Mouse (Mus musculus): ENCODE data around the gene Zbtb5. TPM values are rescaled to one million over a fixed set of nuclear protein-coding genes. Genes with fewer than 3 reads are reported as not detected.
A peak's percentile ranks its signal among the peaks of the same experiment; 100 is the strongest.
"Not testable (repeated sequence)": the region's sequence is repeated elsewhere in the genome, so short reads cannot be mapped to it uniquely, and the experiment has no call there.

The Zbtb5 gene
- total RNA-seq (2021), result 10 to 100 TPM; 20.2 to 21.3 TPM
- long read RNA-seq, experiment 1, full-length matches to known transcripts, result 4 of 12 reads
- long read RNA-seq, experiment 1, partial matches to known transcripts, result 0 of 12 reads
- long read RNA-seq, experiment 1, other reads (novel, unspliced or antisense), result 8 of 12 reads
- long read RNA-seq, experiment 2, full-length matches to known transcripts, result 20 of 36 reads
- long read RNA-seq, experiment 2, partial matches to known transcripts, result 0 of 36 reads
- long read RNA-seq, experiment 2, other reads (novel, unspliced or antisense), result 16 of 36 reads

DNA sequence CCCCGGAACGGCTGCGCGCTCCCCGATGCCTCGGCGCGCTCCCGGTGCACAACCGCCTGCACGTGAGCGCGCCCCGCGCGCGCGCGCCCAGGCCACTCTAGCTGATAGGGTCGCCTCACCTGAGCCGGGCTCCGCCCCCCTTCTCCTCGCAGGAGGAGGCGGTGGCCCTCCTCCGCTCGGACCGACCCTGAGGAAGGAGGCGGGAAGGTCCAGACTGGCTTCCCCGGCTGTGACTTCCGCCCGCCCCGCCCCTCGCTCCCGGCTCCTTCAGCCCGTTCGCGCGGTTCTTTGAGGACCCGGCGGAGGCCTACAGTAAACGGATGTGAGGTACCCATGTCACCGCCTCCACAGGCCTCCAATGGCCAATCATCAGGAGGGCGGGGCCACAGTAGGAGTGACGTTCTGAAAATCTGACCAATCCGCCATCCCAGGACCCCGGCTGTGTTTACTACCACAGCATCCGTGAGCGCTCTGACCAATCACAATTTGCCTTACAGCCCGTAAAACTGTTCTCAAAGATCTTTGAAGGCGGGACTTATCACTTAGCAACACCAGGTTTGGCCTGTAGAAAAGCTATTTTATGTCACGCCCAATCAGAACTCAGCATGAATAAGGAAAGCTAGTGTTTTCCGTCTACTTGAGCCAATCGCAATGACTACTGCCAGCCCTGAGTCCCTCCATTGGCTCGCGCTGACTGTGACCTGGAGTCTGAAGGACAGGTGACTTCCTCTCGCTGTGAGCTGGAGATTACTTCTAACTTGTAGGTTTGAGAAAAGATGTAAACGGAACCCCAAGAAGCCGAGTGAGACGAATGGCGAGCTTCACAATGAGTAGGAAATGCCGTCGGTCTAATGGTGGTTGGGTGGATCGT is at the start of gene Zbtb5:
Gene Zbtb5 (minus strand): TSS at position 308 of the 871 bp plus-strand sequence.
- DNase-seq (ENCODE audit: low spot score in 2 of 2), result peak; percentile 87 to 98

DNA sequence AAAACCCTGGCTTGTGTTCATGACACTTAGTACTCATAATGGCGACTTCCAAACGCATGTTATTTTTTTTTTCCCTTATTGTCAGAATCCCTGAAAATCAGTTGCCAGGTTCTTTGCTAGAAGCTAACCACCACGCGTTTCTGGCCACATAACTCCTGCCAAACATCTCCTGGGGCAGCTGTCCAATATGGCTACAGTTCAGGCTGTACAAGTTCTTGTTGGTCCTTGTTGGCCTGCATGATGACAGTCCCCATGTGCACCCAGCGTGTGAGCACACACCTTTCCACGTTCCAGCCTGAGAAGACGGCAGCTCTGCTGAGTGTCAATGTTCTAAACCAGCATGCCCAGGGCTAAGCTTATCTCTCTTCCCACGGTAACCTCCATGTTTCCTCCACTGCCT is 43.2 kb upstream of the Zbtb5 start:
- no peak for DNase-seq (ENCODE audit: low spot score in 2 of 2)

DNA sequence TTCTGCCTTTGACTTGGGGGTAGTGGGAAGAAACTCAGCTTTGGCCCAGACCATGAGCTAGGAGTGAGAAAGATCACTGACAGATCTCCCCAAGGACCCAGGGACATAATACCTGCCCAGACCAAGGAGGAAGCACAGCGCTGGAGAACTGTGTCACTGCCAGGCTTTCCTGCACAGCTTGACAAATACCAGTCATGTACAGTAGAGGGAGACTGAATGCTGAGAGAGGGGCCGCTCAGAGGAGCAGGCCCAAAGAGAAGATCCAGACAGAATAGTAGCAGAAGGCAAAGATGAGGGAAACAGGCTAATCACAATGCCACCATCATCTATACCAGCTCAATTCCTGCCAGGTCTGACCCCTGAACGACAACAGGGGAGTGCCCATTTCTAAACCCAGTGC is 42.6 kb upstream of the Zbtb5 start:
- no peak for DNase-seq (ENCODE audit: low spot score in 2 of 2)

DNA sequence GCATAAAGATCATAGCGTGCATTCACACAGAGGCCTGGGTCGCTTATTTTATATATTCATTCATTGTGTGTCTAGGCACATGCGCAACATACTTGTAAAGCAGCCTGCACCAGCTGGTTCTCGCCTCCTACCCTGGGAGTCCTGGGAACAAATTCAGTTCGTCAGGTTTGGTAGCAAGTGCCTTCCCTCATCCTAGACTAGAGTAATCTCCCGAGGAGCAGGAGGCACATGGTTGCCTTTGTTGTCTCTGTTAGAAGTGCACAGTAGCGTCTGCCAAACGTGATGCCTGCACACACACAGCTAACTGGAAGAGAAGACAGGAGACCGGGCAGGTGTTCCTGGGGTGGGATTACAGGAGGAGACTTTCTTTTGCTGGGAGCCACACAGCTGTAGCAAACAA is 35.7 kb upstream of the Zbtb5 start:
- DNase-seq (ENCODE audit: low spot score in 2 of 2), result no peak

DNA sequence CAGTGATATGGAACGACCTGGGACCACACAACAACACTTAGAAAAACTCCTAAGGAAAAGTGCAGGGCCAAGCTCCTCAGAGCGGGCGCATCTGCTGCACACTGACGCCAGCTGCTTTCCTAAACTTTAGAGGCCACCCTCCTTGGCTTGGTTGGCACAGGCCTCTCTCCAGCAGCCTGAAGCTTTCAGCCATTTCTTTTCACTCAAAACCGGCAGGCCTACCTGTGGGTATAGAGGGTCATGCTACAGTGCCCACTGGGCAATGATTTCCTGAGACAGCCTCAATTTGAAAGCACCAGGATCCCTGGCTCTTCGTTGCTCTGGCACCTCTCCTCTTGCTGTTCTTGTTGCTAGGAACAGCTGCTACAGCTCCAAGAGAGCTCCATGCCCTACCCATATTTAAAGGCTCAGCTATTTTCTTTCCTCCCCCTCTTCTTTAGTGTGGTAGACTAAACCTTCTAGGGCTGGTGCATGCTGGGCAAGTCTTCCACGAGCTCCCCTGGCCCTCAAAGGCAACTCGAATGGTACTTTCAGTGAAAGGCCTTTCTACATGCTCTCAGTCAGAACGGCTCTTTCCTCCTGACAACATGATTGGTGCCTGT is 35.2 kb upstream of the Zbtb5 start:
- no peak for DNase-seq (ENCODE audit: low spot score in 2 of 2)

DNA sequence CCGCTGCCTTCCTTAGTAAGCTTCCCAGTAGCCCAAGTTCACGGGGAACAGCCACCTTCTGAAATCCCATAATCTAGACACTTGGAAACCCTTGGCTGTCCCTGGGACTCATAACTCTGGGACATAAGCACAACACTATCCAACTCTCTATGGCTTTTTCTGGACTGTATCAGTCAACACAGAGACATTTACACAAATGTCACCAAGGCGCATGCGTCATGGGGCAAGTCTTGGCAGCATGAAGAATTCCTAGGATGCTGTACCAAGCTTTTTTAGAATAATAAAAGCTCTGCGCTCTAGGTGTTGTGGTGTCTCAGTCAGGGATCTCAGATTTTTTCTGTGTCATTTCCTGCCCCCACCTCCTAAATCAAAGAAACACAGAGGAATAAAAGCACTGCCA is 34.5 kb upstream of the Zbtb5 start:
- DNase-seq (ENCODE audit: low spot score in 2 of 2), result no peak

DNA sequence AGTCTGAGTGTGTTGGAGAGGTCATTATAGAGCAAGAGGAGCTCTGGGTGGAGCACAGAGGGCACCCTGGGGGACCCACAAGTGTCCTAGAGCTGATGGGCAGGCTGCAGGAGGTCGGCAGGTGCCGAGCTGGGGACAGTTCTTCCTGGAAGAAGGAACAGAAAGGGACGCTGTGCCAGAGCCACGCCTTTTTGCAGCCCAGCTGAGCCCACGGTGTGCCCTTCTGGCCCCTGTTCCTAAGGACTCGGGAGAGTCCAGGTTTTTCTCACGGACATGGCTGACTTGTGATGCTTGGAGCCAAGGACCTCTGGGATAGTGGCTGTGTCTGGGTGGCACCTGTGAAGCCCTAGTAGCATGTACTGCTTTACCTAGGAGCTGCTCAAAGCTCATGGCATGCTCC is 28.6 kb upstream of the Zbtb5 start:
- no peak for DNase-seq (ENCODE audit: low spot score in 2 of 2)

DNA sequence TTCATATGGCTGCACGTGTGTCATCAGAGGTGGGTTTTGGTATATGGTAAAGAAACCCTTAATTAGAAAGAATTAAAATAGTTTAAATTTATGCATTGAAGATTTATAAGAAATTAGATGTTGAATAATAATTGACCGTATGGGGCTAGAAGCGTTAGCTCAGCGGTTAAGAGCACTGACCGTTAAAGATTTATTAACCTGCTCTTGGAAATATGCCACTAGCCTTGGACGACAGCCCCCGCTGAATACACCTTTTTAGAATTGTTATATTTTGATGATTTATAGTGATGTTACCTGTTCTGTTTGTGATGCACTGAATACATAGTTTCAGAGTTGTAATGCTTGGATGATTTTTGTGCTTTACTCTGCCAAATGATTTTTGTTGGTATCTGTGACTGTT is 27.3 kb upstream of the Zbtb5 start:
- DNase-seq (ENCODE audit: low spot score in 2 of 2), result not testable (repeated sequence)

DNA sequence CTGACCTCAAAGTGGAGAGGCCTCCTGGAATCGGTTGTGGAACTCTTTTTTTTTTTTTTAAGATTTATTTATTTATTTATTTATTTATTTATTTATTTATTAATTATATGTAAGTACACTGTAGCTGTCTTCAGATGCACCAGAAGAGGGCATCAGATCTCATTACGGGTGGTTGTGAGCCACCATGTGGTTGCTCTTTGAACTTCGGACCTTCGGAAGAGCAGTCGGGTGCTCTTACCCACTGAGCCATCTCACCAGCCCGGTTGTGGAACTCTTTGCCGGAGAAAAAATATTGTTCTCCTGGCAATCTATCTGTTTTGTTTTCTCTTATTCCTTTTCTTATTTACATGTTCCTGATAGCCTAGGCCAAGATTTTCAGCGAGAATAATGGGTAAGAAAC is 26.7 kb upstream of the Zbtb5 start:
- DNase-seq (ENCODE audit: low spot score in 2 of 2), result not testable (repeated sequence)

DNA sequence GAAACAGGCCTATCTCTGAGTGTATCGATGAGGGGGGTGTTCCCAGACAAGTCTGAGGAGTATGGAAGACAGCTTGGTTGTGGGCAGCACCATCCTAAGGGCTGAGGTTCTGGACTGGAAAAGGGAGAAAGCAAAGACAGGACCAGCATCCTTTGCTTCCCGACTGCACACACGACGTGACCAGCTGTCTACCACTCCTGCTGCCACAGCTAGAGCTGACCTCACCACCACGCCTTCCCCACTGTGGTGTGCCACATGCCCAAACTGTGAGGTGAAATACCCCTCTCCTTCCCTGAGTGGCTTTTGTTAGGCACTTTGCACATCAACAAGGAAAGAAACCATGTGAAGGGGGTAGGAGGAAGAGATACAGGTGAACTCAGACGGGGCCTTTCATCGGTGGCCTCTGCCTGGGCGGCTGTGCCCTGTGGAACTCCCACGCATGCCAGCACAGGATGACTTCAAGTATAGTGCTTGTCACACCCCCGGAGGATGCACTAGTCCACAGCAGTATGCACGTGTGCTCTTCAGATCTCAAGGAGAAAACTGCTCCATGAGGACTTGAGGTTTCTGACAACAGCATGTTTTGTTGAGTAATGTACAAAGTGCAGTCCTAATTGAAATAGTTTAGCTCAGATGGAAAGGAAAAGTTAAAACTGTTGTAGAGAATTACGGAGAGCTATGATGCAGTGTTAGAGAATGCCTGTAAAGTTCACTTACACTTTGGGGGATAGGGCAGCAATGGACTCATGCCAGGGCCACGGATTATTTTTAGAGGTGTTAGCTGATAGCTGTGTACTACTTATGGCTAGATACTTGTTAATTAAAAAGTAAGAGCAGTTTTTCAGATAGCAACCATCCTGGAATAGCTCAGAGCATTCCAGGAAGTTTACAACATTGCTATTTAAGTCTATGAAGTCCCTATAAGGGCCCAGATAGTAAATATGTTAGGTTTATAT is 25.5 kb upstream of the Zbtb5 start:
- no peak for DNase-seq (ENCODE audit: low spot score in 2 of 2)

DNA sequence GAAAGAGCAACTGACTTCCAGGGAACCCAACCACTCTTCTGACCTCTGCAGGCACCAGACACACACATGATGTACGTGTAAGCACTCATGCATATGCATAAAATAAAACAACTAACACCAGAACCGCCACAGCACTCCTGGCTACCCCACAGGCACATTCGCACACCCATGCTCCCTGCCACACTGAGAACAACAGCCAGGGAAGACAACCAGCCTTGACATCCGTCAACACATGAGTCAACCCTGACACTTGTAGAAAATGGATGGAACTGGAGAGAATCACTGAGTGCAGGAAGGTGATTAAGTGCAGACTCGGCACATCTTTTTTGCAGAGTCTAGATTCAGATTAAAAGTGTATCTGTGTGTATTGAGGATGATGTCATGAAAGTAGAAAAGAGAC is 24.4 kb upstream of the Zbtb5 start:
- DNase-seq (ENCODE audit: low spot score in 2 of 2), result no peak

DNA sequence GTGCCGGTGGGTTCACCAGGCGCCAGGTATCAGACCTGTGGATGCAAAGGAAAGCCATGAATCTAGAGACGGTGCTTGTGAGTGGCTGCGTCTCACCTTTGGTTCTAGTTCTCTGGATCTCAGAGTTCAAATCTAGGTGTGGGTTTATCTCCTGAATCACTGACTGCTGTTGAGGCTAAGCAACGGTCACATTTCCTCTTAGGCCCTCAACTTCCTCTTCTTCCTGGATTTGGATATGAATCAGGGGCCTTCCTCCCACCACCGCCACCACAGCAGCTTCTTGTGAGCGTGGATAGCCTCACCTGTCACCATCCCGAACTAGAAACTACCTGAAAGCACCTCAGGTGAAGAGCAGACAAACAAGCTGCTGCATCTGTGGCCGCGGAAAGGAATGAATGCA is 23.8 kb upstream of the Zbtb5 start:
- no peak for DNase-seq (ENCODE audit: low spot score in 2 of 2)

DNA sequence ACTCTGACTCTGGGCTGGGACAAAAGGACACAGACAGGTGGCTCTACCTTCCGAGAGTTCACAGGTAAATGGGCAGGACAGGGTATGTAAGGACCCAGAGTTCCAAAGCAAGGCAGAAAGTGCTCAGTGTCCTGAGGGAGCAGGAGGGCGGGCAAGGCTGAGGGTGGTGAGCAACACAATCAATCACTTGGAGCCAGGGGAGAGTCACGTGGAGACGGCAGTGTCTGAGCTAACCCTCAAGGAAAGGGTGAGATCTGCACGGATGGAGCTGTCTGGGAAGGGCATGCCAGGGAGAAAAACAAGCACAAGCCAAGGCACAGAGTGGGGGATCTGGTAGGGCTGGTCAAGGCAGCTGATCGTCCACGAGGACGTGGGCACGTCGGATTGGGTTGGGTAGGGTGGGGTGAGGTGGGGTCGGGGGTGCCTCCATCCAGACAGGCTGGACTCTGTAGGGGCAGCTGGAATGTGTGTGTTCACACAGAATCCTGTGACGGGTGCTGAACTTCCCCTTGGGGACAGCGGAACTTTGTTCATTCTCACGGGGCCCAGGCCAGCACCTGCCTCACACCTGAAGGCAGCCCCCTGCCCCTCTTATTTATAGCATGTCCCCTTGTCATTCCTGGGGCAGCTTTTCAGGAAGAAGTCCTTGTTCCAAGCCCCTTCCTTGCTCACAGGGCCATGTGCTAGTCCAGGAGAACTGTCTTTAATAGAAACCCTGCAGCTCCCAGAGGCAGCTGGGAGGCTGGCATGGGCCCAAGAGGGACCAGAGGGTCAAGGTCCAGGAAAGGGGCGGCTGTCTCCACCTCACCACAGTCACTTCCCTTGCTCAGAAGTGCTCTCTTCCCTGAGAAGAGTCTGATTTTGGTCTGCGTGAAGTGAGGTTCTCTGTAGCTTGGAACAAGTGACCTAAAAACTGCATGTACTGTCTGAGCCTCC is 22.7 kb upstream of the Zbtb5 start:
- no peak for DNase-seq (ENCODE audit: low spot score in 2 of 2)

DNA sequence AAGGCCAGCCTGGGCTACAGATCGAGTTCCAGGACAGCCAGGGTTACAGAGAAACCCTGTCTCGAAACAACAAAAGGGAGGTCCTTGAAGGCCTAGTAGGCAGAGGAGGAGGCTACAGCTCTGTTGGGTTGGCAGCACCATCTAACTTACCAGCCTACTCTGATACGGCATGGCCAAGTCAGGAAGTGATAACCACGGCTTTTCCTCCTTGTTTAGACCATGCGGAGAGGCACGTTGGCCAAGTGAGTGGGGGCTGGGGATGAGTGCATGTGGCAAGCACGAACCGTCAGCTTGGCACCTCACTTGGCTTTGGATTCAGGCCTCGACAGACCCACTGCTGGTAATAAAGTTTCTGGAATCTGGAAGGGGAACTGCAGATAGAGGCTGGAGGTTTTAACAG is 20.4 kb upstream of the Zbtb5 start:
- DNase-seq (ENCODE audit: low spot score in 2 of 2), result no peak

DNA sequence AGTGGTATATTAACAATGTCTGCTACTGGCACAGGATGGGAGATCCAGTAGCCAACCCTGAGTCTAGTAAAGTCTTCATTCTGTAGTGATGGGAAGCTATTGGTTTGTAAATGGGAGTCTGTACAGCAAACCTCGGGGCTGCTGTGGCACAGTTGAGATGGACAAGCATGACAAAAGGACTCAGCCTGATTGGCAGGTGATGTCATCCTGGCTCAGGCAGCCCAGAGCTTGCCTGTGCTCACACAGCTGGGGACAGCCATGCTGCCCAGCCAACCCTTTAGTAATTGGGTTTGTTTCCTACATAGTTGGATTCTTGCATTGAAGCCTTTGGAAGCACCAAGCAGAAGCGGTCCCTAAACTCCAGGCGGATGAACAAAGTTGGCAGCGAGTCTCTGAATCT is 14.2 kb upstream of the Zbtb5 start:
- no peak for DNase-seq (ENCODE audit: low spot score in 2 of 2)

DNA sequence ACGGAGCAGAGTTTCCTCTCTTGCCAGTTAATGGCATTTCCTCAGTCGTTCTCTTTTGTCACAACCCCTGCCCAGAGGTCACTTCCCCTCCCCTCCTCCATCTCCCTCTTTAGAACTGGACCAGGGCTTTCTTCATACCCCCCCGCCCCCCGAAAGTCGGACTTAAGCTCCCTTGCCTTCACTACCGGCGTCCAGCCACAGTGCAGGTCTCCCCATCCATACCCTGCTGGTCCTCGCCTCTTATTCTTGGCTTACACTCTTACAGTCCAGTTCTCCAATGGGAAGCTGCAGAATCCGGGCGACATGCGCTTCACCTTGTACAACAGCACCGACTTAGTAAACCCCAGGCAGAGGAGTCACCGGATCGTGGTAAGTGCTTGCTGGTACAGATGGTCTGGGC is 6.8 kb upstream of the Zbtb5 start:
- DNase-seq (ENCODE audit: low spot score in 2 of 2), result no peak

DNA sequence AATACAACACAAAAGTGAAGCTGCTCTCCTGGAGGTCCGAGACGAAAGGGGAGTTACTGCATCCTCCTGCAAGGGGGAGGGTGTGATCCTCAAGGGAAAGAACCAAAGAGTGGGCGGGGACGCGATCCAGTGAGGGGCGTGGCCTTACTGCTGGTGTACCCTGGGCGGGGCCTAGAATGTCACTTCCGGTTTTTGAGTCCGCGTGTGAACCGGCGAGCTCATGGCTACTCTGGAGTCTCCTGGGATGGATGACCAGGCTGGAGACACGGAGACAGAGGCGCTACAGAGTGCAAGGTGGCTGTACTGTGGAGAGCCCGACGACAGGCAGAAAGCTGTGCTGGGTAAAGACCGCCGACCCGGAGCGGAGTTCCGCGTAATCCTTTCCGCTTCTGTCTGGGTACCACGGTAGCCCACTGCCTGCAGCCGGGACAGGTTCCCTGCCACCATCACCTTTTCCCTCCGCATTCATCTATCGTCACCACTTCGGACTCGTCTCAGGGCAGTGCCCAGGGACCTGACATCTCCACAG is 6.3 kb upstream of the Zbtb5 start, which contains the start of gene Polr1e:
Gene Polr1e (plus strand): TSS at position 132 of the 529 bp plus-strand sequence.
- peak; percentile 78 to 85 for DNase-seq (ENCODE audit: low spot score in 2 of 2)

DNA sequence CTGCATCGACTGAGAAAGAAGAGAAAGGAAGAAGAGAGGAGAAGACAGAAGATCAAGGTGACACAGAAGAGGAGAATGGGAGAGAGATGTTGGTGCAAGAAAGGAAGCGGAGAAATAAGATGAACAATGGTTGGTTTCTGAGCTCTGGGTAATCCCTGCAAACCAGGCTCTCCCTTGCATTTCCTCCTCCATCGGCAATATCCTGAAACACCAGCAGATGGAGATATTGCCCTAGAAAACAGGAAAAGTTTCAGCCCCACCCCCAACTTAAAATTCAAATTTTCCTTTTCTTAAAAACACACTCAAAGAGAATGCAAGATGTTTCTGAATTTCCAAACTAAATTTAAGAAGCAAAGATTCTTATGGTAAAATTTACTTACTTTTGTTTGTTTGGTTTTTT is 3.4 kb upstream of the Zbtb5 start:
- DNase-seq (ENCODE audit: low spot score in 2 of 2), result no peak

DNA sequence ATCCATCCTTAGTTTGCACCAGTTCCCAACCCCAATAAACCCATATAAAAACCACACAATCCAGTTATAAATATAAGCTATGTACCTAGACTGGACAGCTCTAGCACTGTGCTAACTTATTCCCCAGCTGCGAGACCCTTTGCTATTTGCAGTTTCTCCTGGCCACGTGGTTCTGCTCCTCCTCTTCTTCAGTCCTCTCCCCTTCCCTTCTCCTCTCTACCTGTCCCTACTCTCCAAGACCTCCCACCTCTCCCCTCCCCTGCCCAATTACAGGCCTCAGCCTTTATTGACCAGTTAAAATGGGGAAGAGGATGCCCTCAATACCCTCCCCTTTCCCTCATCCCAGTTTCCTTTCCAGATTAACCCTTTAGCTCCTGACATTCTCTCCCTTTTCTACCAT is 1.3 kb upstream of the Zbtb5 start:
- no peak for DNase-seq (ENCODE audit: low spot score in 2 of 2)

DNA sequence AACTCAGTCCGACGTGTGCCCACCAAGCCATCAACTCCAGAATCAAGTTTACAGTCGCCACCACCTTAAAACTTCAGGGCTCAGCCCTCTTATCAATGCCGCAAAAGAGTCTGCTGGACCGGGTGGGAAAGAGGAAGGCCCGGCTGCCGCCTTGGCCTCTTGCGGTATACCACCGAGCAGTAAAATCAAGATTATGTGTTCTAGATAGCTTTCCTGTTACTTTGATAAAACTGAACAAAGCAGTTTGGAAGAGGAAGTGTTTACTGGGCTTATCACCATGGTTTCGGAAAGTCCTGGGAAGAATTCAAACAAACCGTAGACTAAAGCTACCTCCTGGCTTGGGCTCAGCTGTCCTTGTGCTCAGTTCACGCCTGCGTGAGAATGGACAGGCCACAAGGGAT is 819 bp upstream of the Zbtb5 start:
- no peak for DNase-seq (ENCODE audit: low spot score in 2 of 2)

Data from adrenal gland, postnatal 4 days (tissue).